Mouse (Mus musculus): ENCODE results near the gene Cracr2a.

DNA sequence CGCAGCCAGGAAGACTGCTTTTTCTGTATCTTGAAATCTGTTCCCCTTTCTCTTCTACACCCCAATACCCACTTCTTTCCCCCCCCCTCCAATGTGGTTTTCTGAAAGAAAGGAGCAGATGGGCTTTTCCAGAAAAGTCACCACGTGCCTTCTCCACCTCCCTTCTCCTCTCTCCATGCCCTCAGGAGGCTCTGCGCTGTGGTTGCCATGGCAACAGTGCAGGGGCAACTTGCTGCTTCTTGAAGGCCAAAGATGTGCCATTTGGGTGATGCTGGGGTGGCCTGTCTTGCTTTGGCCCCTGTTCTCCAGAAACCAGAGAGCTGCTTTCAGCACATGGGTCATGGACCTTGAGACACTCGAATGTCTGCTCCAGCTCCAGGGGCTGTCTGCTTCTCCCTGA is 108.2 kb downstream of the Cracr2a start:
- TF ChIP-seq POLR2A (IDR thresholded peaks at IDR 0.05; ENCODE audit: insufficient read depth, low read depth, low read length) (no peak), CTCF (IDR thresholded peaks at IDR 0.05; ENCODE audit: insufficient read depth, low read depth, low read length) (no peak)

Data from olfactory bulb, adult 2 months (tissue).